Mouse (Mus musculus): ENCODE data around the gene Tpmt.

GRCm38 (mm10) chr13:47033602-47034001 is 10.9 kb downstream of the Tpmt start:
- no peak for TF ChIP-seq POLR2A (IDR thresholded peaks at IDR 0.05; ENCODE audit: extremely low read depth, insufficient read depth, low read length)
- TF ChIP-seq CTCF (IDR thresholded peaks at IDR 0.05; ENCODE audit: low read depth, low read length) = no peak
